In the genomic region with DNA sequence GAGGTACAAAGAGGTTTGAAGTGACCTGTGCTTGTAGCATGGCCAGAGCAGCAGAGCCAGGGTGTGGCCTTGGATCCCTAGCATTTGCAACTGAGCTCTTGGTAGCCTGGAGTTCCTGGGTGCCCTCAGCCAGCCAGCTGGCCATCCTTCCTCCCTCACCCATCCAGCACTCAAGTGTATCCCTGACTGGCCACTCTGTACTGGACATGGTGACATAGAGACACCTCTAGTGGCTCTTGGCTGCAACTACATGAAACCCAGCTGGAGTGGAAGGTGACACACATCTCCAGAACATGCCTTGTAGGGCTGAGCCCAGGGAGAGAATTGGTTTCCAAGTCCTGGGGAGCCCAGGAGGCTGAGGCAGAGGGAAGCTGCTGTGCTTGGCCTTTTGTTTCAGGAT, we compare ENCODE assay signal across 13 mouse cellular contexts.
DNase-seq lines count a peak whose midpoint lies in the region; ATAC-seq lines count a peak whose summit lies in the region.
"Had no signal": no experiment of that assay in that cellular context is flagged by ENCODE, and none has a peak within 500 bp of the region (broad histone marks: within the 10 kb centered on the region; RNA-seq: fewer than 3 reads in every experiment).

No protein-coding gene starts in this region.

- H3K4me1 ChIP-seq in hindbrain, embryonic 14.5 days (replicated peaks; ENCODE audit: control insufficient read depth, insufficient read depth, low read length) = no peaks in the 10 kb centered on the region
- H3K4me1 ChIP-seq in hindbrain, embryonic 13.5 days (replicated peaks) = no peaks in the 10 kb centered on the region
- no peaks in the 10 kb centered on the region for H3K4me1 ChIP-seq in midbrain, embryonic 14.5 days (ENCODE audit: control insufficient read depth, insufficient read depth, low read length)
- no peaks in the 10 kb centered on the region for H3K4me1 ChIP-seq in midbrain, embryonic 16.5 days (ENCODE audit: control insufficient read depth, insufficient read depth, low read length)
- H3K4me1 ChIP-seq: neural tube, embryonic 12.5 days had no signal

- no peak overlapping the region for H3K9ac ChIP-seq in hindbrain, embryonic 14.5 days
- H3K9ac ChIP-seq in hindbrain, embryonic 13.5 days = no peak overlapping the region
- no peak overlapping the region for H3K9ac ChIP-seq in midbrain, embryonic 14.5 days (replicated peaks; ENCODE audit: low read length)
- no peak overlapping the region for H3K9ac ChIP-seq in midbrain, embryonic 16.5 days (ENCODE audit: low read depth, low read length)
- H3K9ac ChIP-seq: neural tube, embryonic 12.5 days had no signal

- DNase-seq in hindbrain, embryonic 14.5 days (ENCODE audit: low spot score) = no peak
- DNase-seq in midbrain, embryonic 14.5 days = peak; percentile 28
- DNase-seq in cerebellum, postnatal 10 days = peak; percentile 62 to 68
- DNase-seq in spleen, postnatal 10 days (ENCODE audit: low spot score in 2 of 2) = no peak
- DNase-seq in B cell, adult 2 months = no peak
- DNase-seq: layer of hippocampus, postnatal 36 days; lung, postnatal 4 days; right cerebral cortex, postnatal 4 days; thymus, postnatal 25 days had no signal

- ATAC-seq in hindbrain, embryonic 14.5 days (ENCODE audit: low FRiP score) = 0 out of 2 replicates have a peak, but pooled peaks have one; percentile 46
- no peak for ATAC-seq in hindbrain, embryonic 13.5 days (ENCODE audit: low FRiP score)
- no peak for ATAC-seq in midbrain, embryonic 14.5 days (ENCODE audit: low FRiP score, low TSS enrichment)
- no peak for ATAC-seq in midbrain, embryonic 16.5 days

- H3K27ac ChIP-seq in hindbrain, embryonic 14.5 days = no peak overlapping the region
- no peak overlapping the region for H3K27ac ChIP-seq in hindbrain, embryonic 13.5 days
- no peak overlapping the region for H3K27ac ChIP-seq in midbrain, embryonic 14.5 days (replicated peaks; ENCODE audit: low read depth, low read length)
- no peak overlapping the region for H3K27ac ChIP-seq in midbrain, embryonic 16.5 days (ENCODE audit: low read length)
- H3K27ac ChIP-seq: neural tube, embryonic 12.5 days had no signal

- H3K4me2 ChIP-seq in hindbrain, embryonic 14.5 days (replicated peaks) = no peak overlapping the region
- H3K4me2 ChIP-seq in hindbrain, embryonic 13.5 days = no peak overlapping the region
- H3K4me2 ChIP-seq in midbrain, embryonic 14.5 days (ENCODE audit: low read length) = no peak overlapping the region
- no peak overlapping the region for H3K4me2 ChIP-seq in midbrain, embryonic 16.5 days (ENCODE audit: low read length)
- H3K4me2 ChIP-seq: neural tube, embryonic 12.5 days had no signal

- no peaks in the 10 kb centered on the region for H3K36me3 ChIP-seq in hindbrain, embryonic 14.5 days (replicated peaks; ENCODE audit: control insufficient read depth, insufficient read depth)
- no peaks in the 10 kb centered on the region for H3K36me3 ChIP-seq in hindbrain, embryonic 13.5 days
- no peaks in the 10 kb centered on the region for H3K36me3 ChIP-seq in midbrain, embryonic 14.5 days (ENCODE audit: control insufficient read depth, insufficient read depth, low read length)
- no peaks in the 10 kb centered on the region for H3K36me3 ChIP-seq in midbrain, embryonic 16.5 days (ENCODE audit: control insufficient read depth, insufficient read depth, low read length)
- H3K36me3 ChIP-seq: G1E; neural tube, embryonic 12.5 days had no signal

- H3K27me3 ChIP-seq in hindbrain, embryonic 14.5 days (ENCODE audit: control insufficient read depth, insufficient read depth, low read length) = no peaks in the 10 kb centered on the region
- H3K27me3 ChIP-seq in hindbrain, embryonic 13.5 days = no peaks in the 10 kb centered on the region; the same call in 1 of the 2 replicates
- H3K27me3 ChIP-seq in midbrain, embryonic 14.5 days (ENCODE audit: control insufficient read depth, insufficient read depth, low read length) = no peaks in the 10 kb centered on the region
- H3K27me3 ChIP-seq in midbrain, embryonic 16.5 days (ENCODE audit: control insufficient read depth, insufficient read depth, low read depth, low read length) = no peaks in the 10 kb centered on the region
- H3K27me3 ChIP-seq: neural tube, embryonic 12.5 days had no signal

- no peaks in the 10 kb centered on the region for H3K9me3 ChIP-seq in hindbrain, embryonic 14.5 days (ENCODE audit: control insufficient read depth, low read length)
- no peaks in the 10 kb centered on the region for H3K9me3 ChIP-seq in hindbrain, embryonic 13.5 days
- no peaks in the 10 kb centered on the region for H3K9me3 ChIP-seq in midbrain, embryonic 14.5 days (ENCODE audit: control insufficient read depth, low read length)
- H3K9me3 ChIP-seq in midbrain, embryonic 16.5 days (replicated peaks; ENCODE audit: control insufficient read depth, low read length, poor library complexity, severe bottlenecking) = no peaks in the 10 kb centered on the region
- H3K9me3 ChIP-seq: neural tube, embryonic 12.5 days had no signal

- H3K4me3 ChIP-seq in hindbrain, embryonic 14.5 days (replicated peaks; ENCODE audit: low read length) = no peak overlapping the region
- H3K4me3 ChIP-seq in hindbrain, embryonic 13.5 days = no peak overlapping the region
- no peak overlapping the region for H3K4me3 ChIP-seq in midbrain, embryonic 14.5 days (replicated peaks; ENCODE audit: low read depth, low read length)
- no peak overlapping the region for H3K4me3 ChIP-seq in midbrain, embryonic 16.5 days (ENCODE audit: low read depth, low read length)
- H3K4me3 ChIP-seq: neural tube, embryonic 12.5 days had no signal

Comparison
In these comparisons a context has a peak if more than half of its experiments do, and no peak if none do; other contexts are left out.
1. DNase-seq: peak in midbrain, embryonic 14.5 days (single experiment) and cerebellum, postnatal 10 days (2 of 2); none in hindbrain, embryonic 14.5 days (single experiment), spleen, postnatal 10 days (0 of 2) and B cell, adult 2 months (0 of 2).